Mouse (Mus musculus): ENCODE measurements around the gene Fstl5. TPM values are rescaled to one million over a fixed set of nuclear protein-coding genes. Genes with fewer than 3 reads are reported as not detected.

The Fstl5 gene
- polyA plus RNA-seq, 1 experiment from 2014 or later, result 34.6 TPM

Other genes with a start within 250 kb of the Fstl5 start
- gene Golim4, start 117.3 kb upstream of the Fstl5 start, polyA plus RNA-seq (2015; fragmentation: Nextera tagmentation; extraction: Ambion mirVana), result 31.5 and 34.8 TPM in 2 replicates